ENCODE assay signal across 8 mouse cellular contexts in the genomic region with DNA sequence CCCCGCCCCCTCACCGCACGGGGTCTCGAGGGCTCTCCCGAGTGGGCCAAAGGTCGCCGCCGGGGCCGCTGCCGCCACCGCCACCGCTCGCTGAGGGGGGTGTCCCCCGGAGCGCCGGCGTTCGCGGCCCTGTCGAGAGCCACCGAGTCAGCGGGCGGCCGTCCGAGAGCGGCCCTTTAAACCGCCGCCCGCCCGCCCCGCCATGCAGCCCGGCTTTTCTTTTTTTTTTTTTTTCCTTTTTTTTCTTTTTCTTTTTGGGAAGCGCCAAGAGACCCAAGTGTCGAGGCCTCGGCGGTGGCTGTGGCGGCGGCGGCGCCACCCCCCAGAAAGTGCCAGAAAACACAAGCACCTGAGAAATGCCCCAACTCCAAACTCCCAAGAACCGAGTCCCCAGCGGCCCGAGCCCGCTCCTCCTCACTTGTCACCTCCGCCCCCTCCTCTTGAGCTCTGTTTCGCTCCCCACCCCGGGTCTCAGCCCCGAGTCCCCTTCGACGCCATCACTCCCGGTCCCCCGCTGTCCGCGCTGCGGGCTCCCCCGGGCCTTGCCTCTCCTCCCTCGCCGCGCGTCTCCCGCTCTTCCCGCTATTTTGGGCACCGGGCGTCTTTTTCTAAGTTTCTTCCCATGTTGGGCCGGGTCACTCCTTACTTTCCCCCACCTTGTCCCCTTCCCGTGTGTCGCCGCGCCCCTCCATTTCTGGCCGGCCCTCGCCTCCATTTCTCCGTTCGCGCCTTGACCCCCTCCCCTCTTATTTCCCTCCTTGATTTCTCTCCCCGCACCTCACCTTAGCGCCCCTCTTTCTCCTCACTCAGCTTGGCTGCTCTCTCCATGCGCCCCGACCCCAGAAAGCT. TPM values are rescaled to one million over a fixed set of nuclear protein-coding genes. Genes with fewer than 3 reads are reported as not detected.
DNase-seq lines count a peak whose midpoint lies in the region; ATAC-seq lines count a peak whose summit lies in the region.

No protein-coding gene starts in this region.

- peak overlapping the region; percentile 48 for H3K4me3 ChIP-seq in midbrain, embryonic 14.5 days (replicated peaks; ENCODE audit: low read depth, low read length)

- 21% methylated on average over 72 of the region's 78 CpGs for WGBS in midbrain, embryonic 14.5 days

- H3K36me3 ChIP-seq in midbrain, embryonic 14.5 days (ENCODE audit: control insufficient read depth, insufficient read depth, low read length): no peaks in the 10 kb centered on the region

- H3K4me2 ChIP-seq in midbrain, embryonic 14.5 days (ENCODE audit: low read length): peak overlapping the region; percentile 73

- intact Hi-C loops in gastrocnemius, postnatal 14 days (cut with DNase I; ENCODE audit: low total_unique reads): loop anchor here (5.0 kb wide), 2 partner anchors 52 to 112 kb away; no protein-coding TSS in a partner anchor
- intact Hi-C loops in gastrocnemius, postnatal 36 days (cut with DNase I): loop anchor here (2.0 to 5.0 kb wide), 2 partner anchors 53 to 107 kb away; no protein-coding TSS in a partner anchor

- H3K9ac ChIP-seq in midbrain, embryonic 14.5 days (replicated peaks; ENCODE audit: low read length): no peak overlapping the region

- H3K27me3 ChIP-seq in midbrain, embryonic 14.5 days (ENCODE audit: control insufficient read depth, insufficient read depth, low read length): peaks cover 29% of the 10 kb centered on the region

- peak; percentile 5; the same call in 1 of the 2 replicates for ATAC-seq in granulocyte monocyte progenitor cell, adult 5-6 weeks (replicated peaks; ENCODE audit: poor library complexity, severe bottlenecking)
- no peak; the same call in 1 of the 2 replicates for ATAC-seq in midbrain, embryonic 14.5 days (ENCODE audit: low FRiP score, low TSS enrichment)

- no peaks in the 10 kb centered on the region for H3K9me3 ChIP-seq in midbrain, embryonic 14.5 days (ENCODE audit: control insufficient read depth, low read length)

- H3K27ac ChIP-seq in midbrain, embryonic 14.5 days (replicated peaks; ENCODE audit: low read depth, low read length): no peak overlapping the region

- H3K4me1 ChIP-seq in midbrain, embryonic 14.5 days (ENCODE audit: control insufficient read depth, insufficient read depth, low read length): no peaks in the 10 kb centered on the region

- DNase-seq in gastrocnemius, postnatal 14 days: peak; percentile 18
- no peak for DNase-seq in gastrocnemius, postnatal 36 days
- DNase-seq in adrenal gland, postnatal 10 days: peak; percentile 39
- DNase-seq in kidney, postnatal 25 days: peak; percentile 3 to 50
- DNase-seq in midbrain, embryonic 14.5 days: peak; percentile 13
- DNase-seq in thymus, postnatal 25 days: peak; percentile 1
- DNase-seq in urinary bladder, postnatal 10 days (ENCODE audit: low spot score): no peak

RNA-seq across cellular contexts. Expression of a gene that starts 0.7 kb away (rescaled TPM):
- 100 to 1,000 TPM; 119 to 244 TPM for total RNA-seq in gastrocnemius, postnatal 14 days (2021)
- total RNA-seq in gastrocnemius, postnatal 36 days (2021): 100 to 1,000 TPM; 258 to 294 TPM
- total RNA-seq in adrenal gland, postnatal 10 days (2021): 100 to 1,000 TPM in 1 of 2 experiments, 10 to 100 TPM in 1; 89.8 to 171 TPM
- total RNA-seq in granulocyte monocyte progenitor cell, adult 5-6 weeks (2014; fragmentation: Nextera tagmentation): 18.4 and 19.9 TPM in 2 replicates
- 19.7 and 30.0 TPM in 2 replicates for total RNA-seq in granulocyte monocyte progenitor cell, adult 5-6 weeks (2017)
- polyA plus RNA-seq in midbrain, embryonic 14.5 days (2014; fragmentation: Nextera tagmentation; extraction: Ambion mirVana): 106 and 127 TPM in 2 replicates

Comparison
In these comparisons a context has a peak if more than half of its experiments do, and no peak if none do; other contexts are left out.
1. DNase-seq: peak in gastrocnemius, postnatal 14 days (single experiment), adrenal gland, postnatal 10 days (single experiment), kidney, postnatal 25 days (2 of 2), midbrain, embryonic 14.5 days (single experiment) and thymus, postnatal 25 days (single experiment); none in gastrocnemius, postnatal 36 days (0 of 2) and urinary bladder, postnatal 10 days (single experiment).